In the genomic region with DNA sequence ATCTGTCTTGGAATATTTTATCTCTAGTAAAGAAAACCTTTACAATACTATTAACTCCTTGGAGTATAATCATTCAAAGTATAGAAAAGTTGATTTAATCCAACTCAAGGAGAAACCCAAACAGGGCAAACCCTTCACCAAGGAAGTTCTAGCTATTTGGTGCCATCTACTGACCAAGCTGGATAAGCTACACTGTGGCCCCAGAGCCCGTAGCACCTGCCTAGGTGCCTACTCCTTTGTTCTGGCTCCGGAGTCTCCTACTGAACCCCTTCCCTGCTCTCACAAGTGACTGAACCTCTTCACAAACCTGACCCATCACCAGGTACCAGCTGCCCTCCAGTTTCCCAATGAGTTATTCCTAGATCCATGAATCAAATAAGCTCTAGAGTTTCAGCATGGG, we compare ENCODE assay signal across 9 mouse cellular contexts. TPM values are rescaled to one million over a fixed set of nuclear protein-coding genes. Genes with fewer than 3 reads are reported as not detected.
DNase-seq lines count a peak whose midpoint lies in the region; ATAC-seq and TF ChIP-seq lines count a peak whose summit lies in the region.
"Had no signal": no experiment of that assay in that cellular context is flagged by ENCODE, and none has a peak within 500 bp of the region (broad histone marks: within the 10 kb centered on the region; RNA-seq: fewer than 3 reads in every experiment).

No protein-coding gene starts in this region.

- no peak overlapping the region for H3K27ac ChIP-seq in forebrain, embryonic 13.5 days
- no peak overlapping the region for H3K27ac ChIP-seq in forebrain, postnatal 0 days (ENCODE audit: low read depth, low read length)
- H3K27ac ChIP-seq in spleen, adult 2 months (ENCODE audit: insufficient read depth, low read length): no peak overlapping the region
- no peak overlapping the region for H3K27ac ChIP-seq in hindbrain, embryonic 10.5 days
- H3K27ac ChIP-seq: macrophage had no signal

- H3K9ac ChIP-seq in forebrain, embryonic 13.5 days: no peak overlapping the region
- H3K9ac ChIP-seq in forebrain, postnatal 0 days: no peak overlapping the region

- no peak for TF ChIP-seq POLR2A in spleen, adult 2 months (IDR thresholded peaks at IDR 0.05; ENCODE audit: low read depth, low read length)

- DNase-seq in forebrain, postnatal 0 days: no peak
- DNase-seq in spleen, adult 2 months (ENCODE audit: low read depth in 1 of 2, low spot score in 2 of 2): peak; percentile 25 to 34
- DNase-seq in spleen, adult 12 weeks (ENCODE audit: low spot score): no peak
- DNase-seq in thymus, postnatal 0 days (ENCODE audit: low spot score): peak; percentile 66
- DNase-seq in gastrocnemius, postnatal 10 days: no peak
- no peak for DNase-seq in hindbrain, embryonic 10.5 days (ENCODE audit: low spot score)

- ATAC-seq in forebrain, embryonic 13.5 days: peak; percentile 4; the same call in 1 of the 2 replicates
- ATAC-seq in forebrain, postnatal 0 days: no peak
- peak; percentile 79 for ATAC-seq in inflammation-experienced regulatory T-cells, adult 6 months

- H3K27me3 ChIP-seq in forebrain, embryonic 13.5 days: no peaks in the 10 kb centered on the region
- H3K27me3 ChIP-seq in forebrain, postnatal 0 days (ENCODE audit: insufficient read depth, low read length): no peaks in the 10 kb centered on the region
- H3K27me3 ChIP-seq in spleen, adult 2 months (ENCODE audit: control insufficient read depth, insufficient read depth, low read length): no peaks in the 10 kb centered on the region
- H3K27me3 ChIP-seq in hindbrain, embryonic 10.5 days (ENCODE audit: insufficient read depth, poor library complexity, severe bottlenecking): no peaks in the 10 kb centered on the region

- no peaks in the 10 kb centered on the region for H3K36me3 ChIP-seq in forebrain, embryonic 13.5 days (ENCODE audit: poor library complexity, severe bottlenecking)
- no peaks in the 10 kb centered on the region; the same call in 1 of the 2 replicates for H3K36me3 ChIP-seq in forebrain, postnatal 0 days (ENCODE audit: insufficient read depth)
- no peaks in the 10 kb centered on the region for H3K36me3 ChIP-seq in spleen, adult 2 months (ENCODE audit: control insufficient read depth, insufficient read depth, low read length)
- 0 out of 2 replicates have a peak, but pooled peaks cover 4% of the 10 kb centered on the region for H3K36me3 ChIP-seq in hindbrain, embryonic 10.5 days

- H3K4me3 ChIP-seq in forebrain, embryonic 13.5 days: no peak overlapping the region
- H3K4me3 ChIP-seq in forebrain, postnatal 0 days (ENCODE audit: low read depth, low read length): no peak overlapping the region
- H3K4me3 ChIP-seq in spleen, adult 2 months (ENCODE audit: extremely low read depth, insufficient read depth, insufficient read length): no peak overlapping the region
- no peak overlapping the region for H3K4me3 ChIP-seq in hindbrain, embryonic 10.5 days

- no peak for TF ChIP-seq CTCF in forebrain, postnatal 0 days (IDR thresholded peaks at IDR 0.05; ENCODE audit: low read depth)
- TF ChIP-seq CTCF in spleen, adult 2 months (IDR thresholded peaks at IDR 0.05; ENCODE audit: extremely low read depth, insufficient read depth, insufficient read length, insufficient replicate concordance): peak; percentile 66; the same call in 1 of the 2 replicates

- H3K4me2 ChIP-seq in forebrain, embryonic 13.5 days: no peak overlapping the region
- H3K4me2 ChIP-seq in forebrain, postnatal 0 days (ENCODE audit: low read depth): no peak overlapping the region

- H3K9me3 ChIP-seq in forebrain, embryonic 13.5 days (replicated peaks): no peaks in the 10 kb centered on the region
- H3K9me3 ChIP-seq in forebrain, postnatal 0 days (ENCODE audit: low read length): no peaks in the 10 kb centered on the region
- no peaks in the 10 kb centered on the region for H3K9me3 ChIP-seq in hindbrain, embryonic 10.5 days

- WGBS in forebrain, embryonic 13.5 days: 29% methylated on average over 2 of the region's 2 CpGs
- 32% methylated on average over 2 of the region's 2 CpGs for WGBS in forebrain, postnatal 0 days
- WGBS in spleen, adult 2 months: 23% methylated on average over 2 of the region's 2 CpGs
- WGBS in hindbrain, embryonic 10.5 days: 37% methylated on average over 2 of the region's 2 CpGs

- H3K4me1 ChIP-seq in forebrain, embryonic 13.5 days: no peaks in the 10 kb centered on the region
- no peaks in the 10 kb centered on the region for H3K4me1 ChIP-seq in forebrain, postnatal 0 days (ENCODE audit: insufficient read depth)
- H3K4me1 ChIP-seq in spleen, adult 2 months (ENCODE audit: control insufficient read depth, insufficient read depth, insufficient read length): no peaks in the 10 kb centered on the region
- H3K4me1 ChIP-seq in hindbrain, embryonic 10.5 days (replicated peaks): no peaks in the 10 kb centered on the region

RNA-seq across cellular contexts. Expression of a gene that starts 45.3 kb away (rescaled TPM):
- 85.6 and 94.0 TPM in 2 replicates for polyA plus RNA-seq in forebrain, embryonic 13.5 days (2015; fragmentation: Nextera tagmentation; extraction: Ambion mirVana)
- 289 and 328 TPM in 2 replicates for total RNA-seq in forebrain, postnatal 0 days (2014; rRNA removed)
- polyA plus RNA-seq in forebrain, postnatal 0 days (2015; fragmentation: Nextera tagmentation; extraction: Ambion mirVana): 108 and 150 TPM in 2 replicates
- polyA plus RNA-seq in spleen, adult 2 months (2012; rRNA removed): 26.8 and 28.0 TPM in 2 replicates
- 100 to 1,000 TPM in 1 of 3 experiments, 10 to 100 TPM in 2; 72.4 to 101 (median 89.7) TPM for polyA plus RNA-seq in inflammation-experienced regulatory T-cells, adult 6 months (2017; shearing (Covaris generic))
- 59.1 and 64.4 TPM in 2 replicates for polyA plus RNA-seq in thymus, postnatal 0 days (2015; fragmentation: Nextera tagmentation; extraction: Ambion mirVana)
- 100 to 1,000 TPM; 147 to 171 TPM for total RNA-seq in gastrocnemius, postnatal 10 days (2021)
- polyA plus RNA-seq in hindbrain, embryonic 10.5 days (2016; fragmentation: Nextera tagmentation; extraction: Ambion mirVana): 60.1 and 68.8 TPM in 2 replicates

Comparison
In these comparisons a context has a peak if more than half of its experiments do, and no peak if none do; other contexts are left out.
1. DNase-seq: peak in spleen, adult 2 months (2 of 2) and thymus, postnatal 0 days (single experiment); none in forebrain, postnatal 0 days (single experiment), spleen, adult 12 weeks (single experiment), gastrocnemius, postnatal 10 days (single experiment) and hindbrain, embryonic 10.5 days (single experiment).